Mouse (Mus musculus) cerebral cortex, adult 2 months (tissue): ENCODE measurements around the gene Ndufab1.

Source experiments
- WGBS: fragments of 180-500 bp; shearing (Covaris S2); methylation state at CpG from one replicate; pipeline ENCODE4 v1.1.7; 2018; 5-methylcytosine and 5-hydroxymethylcytosine counted together

The Ndufab1 gene

GRCm38 (mm10) chr7:122101747-122102244 lies at the start of gene Ndufab1:
Ndufab1 (minus strand) TSS chr7:122101886.
- WGBS: under 1% methylated on average over 43 of the region's 43 CpGs

- 85% methylated on average over 5 of the region's 5 CpGs for WGBS
Observed at GRCm38 (mm10) chr7:122138190-122138589, 36.5 kb upstream of the Ndufab1 start.

- 68% methylated on average over 10 of the region's 10 CpGs for WGBS
Observed at GRCm38 (mm10) chr7:122135070-122135469, 33.4 kb upstream of the Ndufab1 start.

GRCm38 (mm10) chr7:122133338-122133625 lies 31.6 kb upstream of the Ndufab1 start:
- WGBS: 7% methylated on average over 8 of the region's 8 CpGs

- under 1% methylated on average over 54 of the region's 54 CpGs for WGBS
Observed at GRCm38 (mm10) chr7:122132497-122133337, 31.0 kb upstream of the Ndufab1 start, which contains the start of the genes Palb2 and Dctn5. Palb2 (minus strand) TSS chr7:122132985. Dctn5 (plus strand) TSS chr7:122133041.

GRCm38 (mm10) chr7:122126946-122127345 lies 25.3 kb upstream of the Ndufab1 start:
- WGBS: 92% methylated on average over 11 of the region's 11 CpGs

- 81% methylated on average over 8 of the region's 8 CpGs for WGBS
Observed at GRCm38 (mm10) chr7:122125636-122126035, 23.9 kb upstream of the Ndufab1 start.

GRCm38 (mm10) chr7:122123518-122123917 lies 21.8 kb upstream of the Ndufab1 start:
- WGBS: 89% methylated on average over 4 of the region's 4 CpGs

GRCm38 (mm10) chr7:122108206-122108605 lies 6.5 kb upstream of the Ndufab1 start:
- 95% methylated on average over 6 of the region's 6 CpGs for WGBS

- 6% methylated on average over 28 of the region's 28 CpGs for WGBS
Observed at GRCm38 (mm10) chr7:122101014-122101746, 506 bp downstream of the Ndufab1 start.

- WGBS: 43% methylated on average over 4 of the region's 4 CpGs
Observed at GRCm38 (mm10) chr7:122099222-122099621, 2.5 kb downstream of the Ndufab1 start.

- WGBS: 89% methylated on average over 3 of the region's 3 CpGs
Observed at GRCm38 (mm10) chr7:122098009-122098408, 3.7 kb downstream of the Ndufab1 start.

- WGBS: 86% methylated on average over 2 of the region's 2 CpGs
Observed at GRCm38 (mm10) chr7:122094564-122095330, 6.9 kb downstream of the Ndufab1 start.

GRCm38 (mm10) chr7:122087195-122087982 lies 14.3 kb downstream of the Ndufab1 start:
- WGBS: 64% methylated on average over 11 of the region's 11 CpGs

GRCm38 (mm10) chr7:122081071-122081470 lies 20.6 kb downstream of the Ndufab1 start:
- WGBS: 77% methylated on average over 1 of the region's 1 CpGs

- WGBS: 53% methylated on average over 8 of the region's 8 CpGs
Observed at GRCm38 (mm10) chr7:122079798-122080554, 21.7 kb downstream of the Ndufab1 start.

- 79% methylated on average over 3 of the region's 3 CpGs for WGBS
Observed at GRCm38 (mm10) chr7:122074374-122074773, 27.3 kb downstream of the Ndufab1 start.

GRCm38 (mm10) chr7:122067517-122068381 lies 33.9 kb downstream of the Ndufab1 start:
- WGBS: 2% methylated on average over 58 of the region's 58 CpGs

GRCm38 (mm10) chr7:122066945-122067516 lies 34.7 kb downstream of the Ndufab1 start, which contains the start of the genes Ubfd1 and Ears2:
Ubfd1 (plus strand) TSS chr7:122067175.
Ears2 (minus strand) TSS chr7:122067263.
- under 1% methylated on average over 60 of the region's 60 CpGs for WGBS
